In the genomic region with DNA sequence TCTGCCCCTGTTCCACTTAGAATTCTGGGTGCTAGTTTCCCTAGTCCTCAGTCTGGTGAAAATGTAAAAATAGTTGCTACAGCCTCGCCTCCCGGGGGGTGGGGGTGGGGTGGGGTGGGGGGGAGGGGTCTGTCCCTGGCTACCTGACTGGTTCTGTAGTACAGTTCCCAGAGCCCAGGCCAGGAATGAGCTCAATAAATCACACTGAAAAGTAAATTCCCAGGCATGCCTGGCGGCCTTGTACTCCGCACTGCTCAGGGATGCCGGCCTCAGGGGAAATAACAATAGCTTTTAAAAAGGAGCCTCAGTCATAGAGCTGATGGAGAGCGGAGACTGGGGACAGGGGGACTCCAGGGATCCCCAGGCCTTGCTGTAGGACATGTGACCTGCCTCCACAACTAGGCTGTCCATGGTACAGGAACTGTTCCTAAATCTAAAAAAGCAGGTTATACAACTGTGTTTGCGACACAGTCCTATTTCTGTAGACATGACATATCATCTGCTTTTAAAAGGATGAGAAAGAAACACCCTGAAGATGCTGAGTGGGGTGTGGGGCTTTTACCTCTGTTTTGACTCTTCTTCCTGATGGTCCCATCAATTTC, we compare ENCODE assay signal across 13 mouse cellular contexts. TPM values are rescaled to one million over a fixed set of nuclear protein-coding genes. Genes with fewer than 3 reads are reported as not detected.
A peak's percentile ranks its signal among the peaks of the same experiment; 100 is the strongest.
DNase-seq lines count a peak whose midpoint lies in the region; ATAC-seq lines count a peak whose summit lies in the region.
"Had no signal": no experiment of that assay in that cellular context is flagged by ENCODE, and none has a peak within 500 bp of the region (broad histone marks: within the 10 kb centered on the region; RNA-seq: fewer than 3 reads in every experiment).

No protein-coding gene starts in this region.

- H3K4me2 ChIP-seq in hindbrain, embryonic 15.5 days, result no peak overlapping the region
- H3K4me2 ChIP-seq in hindbrain, embryonic 16.5 days (ENCODE audit: low read length), result no peak overlapping the region
- no peak overlapping the region for H3K4me2 ChIP-seq in neural tube, embryonic 11.5 days (ENCODE audit: low read depth)
- H3K4me2 ChIP-seq in liver, embryonic 12.5 days, result no peak overlapping the region
- H3K4me2 ChIP-seq in forebrain, embryonic 16.5 days (ENCODE audit: low read length), result no peak overlapping the region

- H3K9ac ChIP-seq in hindbrain, embryonic 15.5 days, result no peak overlapping the region
- no peak overlapping the region for H3K9ac ChIP-seq in hindbrain, embryonic 16.5 days (ENCODE audit: low read depth, low read length)
- H3K9ac ChIP-seq in neural tube, embryonic 11.5 days (ENCODE audit: low read length), result no peak overlapping the region
- no peak overlapping the region for H3K9ac ChIP-seq in liver, embryonic 12.5 days
- H3K9ac ChIP-seq in forebrain, embryonic 16.5 days (replicated peaks; ENCODE audit: low read depth, low read length), result no peak overlapping the region

- 37% methylated on average over 7 of the region's 7 CpGs for WGBS in hindbrain, embryonic 15.5 days
- WGBS in hindbrain, embryonic 16.5 days, result 26% methylated on average over 7 of the region's 7 CpGs
- WGBS in neural tube, embryonic 11.5 days, result 28% methylated on average over 7 of the region's 7 CpGs
- 45% methylated on average over 7 of the region's 7 CpGs for WGBS in liver, embryonic 12.5 days (ENCODE audit: insufficient replicate concordance)
- 40% methylated on average over 7 of the region's 7 CpGs for WGBS in forebrain, embryonic 16.5 days

- DNase-seq in adrenal gland, adult 2 months, result peak; percentile 27
- no peak for DNase-seq in adrenal gland, adult 18-20 months (ENCODE audit: low spot score in 2 of 2)
- DNase-seq in brain, adult 2 months (ENCODE audit: low read depth, low spot score), result peak; percentile 79
- DNase-seq in neural tube, embryonic 11.5 days (ENCODE audit: low spot score), result no peak
- DNase-seq: cerebellum, postnatal 25 days; heart, postnatal 36 days; lung, postnatal 4 days had no signal

- H3K9me3 ChIP-seq in hindbrain, embryonic 15.5 days, result no peaks in the 10 kb centered on the region
- H3K9me3 ChIP-seq in hindbrain, embryonic 16.5 days (ENCODE audit: control insufficient read depth, low read length), result no peaks in the 10 kb centered on the region
- no peaks in the 10 kb centered on the region for H3K9me3 ChIP-seq in neural tube, embryonic 11.5 days (ENCODE audit: control insufficient read depth, low read length)
- H3K9me3 ChIP-seq in liver, embryonic 12.5 days (replicated peaks), result no peaks in the 10 kb centered on the region
- H3K9me3 ChIP-seq in forebrain, embryonic 16.5 days (ENCODE audit: control insufficient read depth, low read length), result no peaks in the 10 kb centered on the region

- H3K4me1 ChIP-seq in hindbrain, embryonic 15.5 days (replicated peaks), result peaks cover 7% of the 10 kb centered on the region; the same call in 1 of the 2 replicates
- H3K4me1 ChIP-seq in hindbrain, embryonic 16.5 days (ENCODE audit: control insufficient read depth, insufficient read depth, low read depth, low read length), result peaks cover 3% of the 10 kb centered on the region; the same call in 1 of the 2 replicates
- peaks cover 8% of the 10 kb centered on the region; the same call in 1 of the 2 replicates for H3K4me1 ChIP-seq in neural tube, embryonic 11.5 days (ENCODE audit: control insufficient read depth, insufficient read depth, low read length)
- H3K4me1 ChIP-seq in liver, embryonic 12.5 days, result no peaks in the 10 kb centered on the region
- peaks cover 3% of the 10 kb centered on the region for H3K4me1 ChIP-seq in forebrain, embryonic 16.5 days (replicated peaks; ENCODE audit: control insufficient read depth, insufficient read depth, low read length)

- no peak overlapping the region for H3K27ac ChIP-seq in hindbrain, embryonic 15.5 days (replicated peaks)
- H3K27ac ChIP-seq in hindbrain, embryonic 16.5 days (ENCODE audit: low read depth, low read length), result no peak overlapping the region
- H3K27ac ChIP-seq in neural tube, embryonic 11.5 days (ENCODE audit: low read depth, low read length), result 0 out of 2 replicates have a peak overlapping the region, but pooled peaks have one; percentile 15
- no peak overlapping the region for H3K27ac ChIP-seq in liver, embryonic 12.5 days
- H3K27ac ChIP-seq in forebrain, embryonic 16.5 days (ENCODE audit: low read length), result no peak overlapping the region

- H3K4me3 ChIP-seq in hindbrain, embryonic 15.5 days, result no peak overlapping the region
- H3K4me3 ChIP-seq in hindbrain, embryonic 16.5 days (ENCODE audit: low read length), result no peak overlapping the region
- H3K4me3 ChIP-seq in neural tube, embryonic 11.5 days (ENCODE audit: low read depth, low read length), result no peak overlapping the region
- no peak overlapping the region for H3K4me3 ChIP-seq in liver, embryonic 12.5 days
- no peak overlapping the region for H3K4me3 ChIP-seq in forebrain, embryonic 16.5 days (replicated peaks; ENCODE audit: low read length)

- no peaks in the 10 kb centered on the region for H3K36me3 ChIP-seq in hindbrain, embryonic 15.5 days
- no peaks in the 10 kb centered on the region for H3K36me3 ChIP-seq in hindbrain, embryonic 16.5 days (ENCODE audit: control insufficient read depth, insufficient read depth, low read length)
- H3K36me3 ChIP-seq in neural tube, embryonic 11.5 days (ENCODE audit: control insufficient read depth, insufficient read depth, low read length), result no peaks in the 10 kb centered on the region
- no peaks in the 10 kb centered on the region for H3K36me3 ChIP-seq in liver, embryonic 12.5 days
- H3K36me3 ChIP-seq in forebrain, embryonic 16.5 days (ENCODE audit: control insufficient read depth, insufficient read depth), result no peaks in the 10 kb centered on the region

- ATAC-seq in hindbrain, embryonic 15.5 days (ENCODE audit: low FRiP score, low read depth), result peak; percentile 63
- no peak for ATAC-seq in hindbrain, embryonic 16.5 days
- peak; percentile 53; the same call in 1 of the 2 replicates for ATAC-seq in neural tube, embryonic 11.5 days (ENCODE audit: insufficient read depth, low FRiP score, low TSS enrichment)
- ATAC-seq in liver, embryonic 12.5 days, result no peak
- ATAC-seq in forebrain, embryonic 16.5 days, result no peak

- 0 out of 2 replicates have a peak, but pooled peaks cover 2% of the 10 kb centered on the region for H3K27me3 ChIP-seq in hindbrain, embryonic 15.5 days
- no peaks in the 10 kb centered on the region for H3K27me3 ChIP-seq in hindbrain, embryonic 16.5 days (replicated peaks; ENCODE audit: control insufficient read depth, insufficient read depth, low read length)
- H3K27me3 ChIP-seq in neural tube, embryonic 11.5 days (ENCODE audit: control insufficient read depth, insufficient read depth, low read length), result no peaks in the 10 kb centered on the region
- H3K27me3 ChIP-seq in liver, embryonic 12.5 days (replicated peaks), result peaks cover 25% of the 10 kb centered on the region
- H3K27me3 ChIP-seq in forebrain, embryonic 16.5 days (replicated peaks; ENCODE audit: control insufficient read depth, insufficient read depth, low read length), result no peaks in the 10 kb centered on the region

RNA-seq across cellular contexts. Expression of a gene that starts 37.9 kb away (rescaled TPM):
- 1 to 10 TPM; 2.9 to 3.2 TPM for total RNA-seq in adrenal gland, adult 2 months (2021)
- polyA plus RNA-seq in adrenal gland, adult 2 months (2012; rRNA removed), result 1.0 and 3.4 TPM in 2 replicates
- 1 to 10 TPM; 2.8 to 4.6 TPM for total RNA-seq in adrenal gland, adult 18-20 months (2021)
- polyA plus RNA-seq in hindbrain, embryonic 15.5 days (2015; fragmentation: Nextera tagmentation; extraction: Ambion mirVana), result 2.5 and 3.3 TPM in 2 replicates
- polyA plus RNA-seq in hindbrain, embryonic 16.5 days (2015; fragmentation: Nextera tagmentation; extraction: Ambion mirVana), result 3.5 and 3.7 TPM in 2 replicates
- polyA plus RNA-seq in neural tube, embryonic 11.5 days (2014; fragmentation: Nextera tagmentation; extraction: Ambion mirVana), result 0.31 and 0.69 TPM in 2 replicates
- not detected in 2 replicates for polyA plus RNA-seq in liver, embryonic 12.5 days (2016; fragmentation: Nextera tagmentation; extraction: Ambion mirVana)
- 5.7 and 6.0 TPM in 2 replicates for polyA plus RNA-seq in forebrain, embryonic 16.5 days (2015; fragmentation: Nextera tagmentation; extraction: Ambion mirVana)
- total RNA-seq: granulocyte monocyte progenitor cell, adult 5-6 weeks; liver, adult 2 months had no signal
- polyA plus RNA-seq: liver, adult 2 months had no signal

RNA-seq across cellular contexts. Expression of a gene that starts 41.4 kb away (rescaled TPM):
- total RNA-seq in adrenal gland, adult 2 months (2021), result 1 to 10 TPM; 1.7 to 3.3 TPM
- polyA plus RNA-seq in adrenal gland, adult 2 months (2012; rRNA removed), result 1.3 and 1.7 TPM in 2 replicates
- 1 to 10 TPM; 3.3 to 4.4 TPM for total RNA-seq in adrenal gland, adult 18-20 months (2021)
- 6.9 and 11.4 TPM in 2 replicates for polyA plus RNA-seq in hindbrain, embryonic 15.5 days (2015; fragmentation: Nextera tagmentation; extraction: Ambion mirVana)
- polyA plus RNA-seq in hindbrain, embryonic 16.5 days (2015; fragmentation: Nextera tagmentation; extraction: Ambion mirVana), result 12.0 and 13.6 TPM in 2 replicates
- polyA plus RNA-seq in neural tube, embryonic 11.5 days (2014; fragmentation: Nextera tagmentation; extraction: Ambion mirVana), result 4.3 and 5.3 TPM in 2 replicates
- 0.20 and 0.33 TPM in 2 replicates for polyA plus RNA-seq in liver, embryonic 12.5 days (2016; fragmentation: Nextera tagmentation; extraction: Ambion mirVana)
- polyA plus RNA-seq in forebrain, embryonic 16.5 days (2015; fragmentation: Nextera tagmentation; extraction: Ambion mirVana), result 33.2 and 34.3 TPM in 2 replicates
- total RNA-seq: granulocyte monocyte progenitor cell, adult 5-6 weeks; liver, adult 2 months had no signal
- polyA plus RNA-seq: liver, adult 2 months had no signal

Comparison
In these comparisons a context has a peak if more than half of its experiments do, and no peak if none do; other contexts are left out.
1. DNase-seq: peak in adrenal gland, adult 2 months (single experiment) and brain, adult 2 months (single experiment); none in adrenal gland, adult 18-20 months (0 of 2) and neural tube, embryonic 11.5 days (single experiment).
2. ATAC-seq: peak in hindbrain, embryonic 15.5 days (single experiment) and neural tube, embryonic 11.5 days (single experiment); none in hindbrain, embryonic 16.5 days (single experiment), liver, embryonic 12.5 days (single experiment) and forebrain, embryonic 16.5 days (single experiment).